Mouse (Mus musculus): ENCODE data around the gene 9530077C05Rik. TPM values are rescaled to one million over a fixed set of nuclear protein-coding genes. Genes with fewer than 3 reads are reported as not detected.

The 9530077C05Rik gene
- polyA plus RNA-seq, 1 experiment: not detected

Other genes with a start within 250 kb of the 9530077C05Rik start
- 0.52 and 0.58 TPM in 2 replicates for gene Zfp872, start 223.4 kb upstream of the 9530077C05Rik start, polyA plus RNA-seq (2012; ENCODE audit: insufficient read depth, insufficient read length, missing spikeins)
- 17.4 and 22.6 TPM in 2 replicates for gene Zfp809, start 185.8 kb upstream of the 9530077C05Rik start, polyA plus RNA-seq (2012; ENCODE audit: insufficient read depth, insufficient read length, missing spikeins)
- gene Zfp599, start 151.6 kb upstream of the 9530077C05Rik start, polyA plus RNA-seq (2012; ENCODE audit: insufficient read depth, insufficient read length, missing spikeins): not detected in 2 replicates
- gene Zfp810, start 103.9 kb upstream of the 9530077C05Rik start, polyA plus RNA-seq (2012; ENCODE audit: insufficient read depth, insufficient read length, missing spikeins): 2.5 and 6.3 TPM in 2 replicates
- gene Anln, start 22.3 kb upstream of the 9530077C05Rik start, polyA plus RNA-seq (2012; ENCODE audit: insufficient read depth, insufficient read length, missing spikeins): 2.6 and 3.3 TPM in 2 replicates
- not detected in 2 replicates for gene Gm17545, start 42.8 kb downstream of the 9530077C05Rik start, polyA plus RNA-seq (2012; ENCODE audit: insufficient read depth, insufficient read length, missing spikeins)
- gene Rp9, start 58.2 kb downstream of the 9530077C05Rik start, polyA plus RNA-seq (2012; ENCODE audit: insufficient read depth, insufficient read length, missing spikeins): 39.2 and 55.5 TPM in 2 replicates
- gene Bbs9, start 64.2 kb downstream of the 9530077C05Rik start, polyA plus RNA-seq (2012; ENCODE audit: insufficient read depth, insufficient read length, missing spikeins): 6.3 and 6.4 TPM in 2 replicates

Measured in brown adipose tissue, adult 24 weeks (tissue).